Mouse (Mus musculus): ENCODE results near the gene 1700067K01Rik. TPM values are rescaled to one million over a fixed set of nuclear protein-coding genes. Genes with fewer than 3 reads are reported as not detected.

Gene 1700067K01Rik
- total RNA-seq, 2 experiments from 2014 or later: 0.42 to 0.53 TPM

DNA sequence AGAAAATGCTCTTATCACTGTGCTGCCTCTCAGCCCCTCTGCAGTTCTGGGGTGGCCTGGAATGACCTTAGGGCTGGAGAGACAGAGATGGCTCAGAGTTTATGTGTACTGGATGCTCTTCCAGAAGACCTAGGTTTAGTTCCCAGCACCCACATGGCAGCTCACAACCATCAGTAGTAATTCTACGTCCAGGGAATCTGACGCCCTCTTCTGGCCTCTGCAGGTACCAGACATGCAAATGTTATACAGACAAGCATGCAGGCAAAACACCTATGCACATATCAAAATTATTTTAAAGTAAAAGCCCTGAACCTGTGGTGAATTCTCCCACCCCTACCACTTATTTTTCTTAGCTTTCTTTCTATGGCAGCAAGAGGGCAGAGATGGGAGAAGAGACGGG lies 45.2 kb downstream of the 1700067K01Rik start:
- no peak for DNase-seq (ENCODE audit: low spot score in 2 of 2)

DNA sequence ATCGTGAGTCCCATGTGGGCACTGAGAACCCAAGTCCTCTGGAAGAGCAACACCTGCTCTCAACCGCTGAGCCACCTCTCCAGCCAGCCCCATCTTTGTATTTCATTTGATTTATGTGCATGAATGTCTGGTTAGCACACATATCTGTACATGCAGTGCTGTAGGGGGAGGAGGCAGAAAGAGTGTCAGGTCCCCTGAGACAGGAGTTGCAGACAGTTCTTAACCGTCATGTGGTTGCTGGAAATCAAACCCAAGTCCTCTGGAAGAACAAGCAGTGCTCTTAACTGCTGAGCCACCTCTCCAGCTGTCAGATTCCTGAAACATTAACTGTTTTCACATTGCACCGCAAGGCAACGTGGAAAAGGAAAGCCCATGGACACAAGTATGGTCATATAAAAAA lies 46.9 kb downstream of the 1700067K01Rik start:
- no peak for DNase-seq (ENCODE audit: low spot score in 2 of 2)

DNA sequence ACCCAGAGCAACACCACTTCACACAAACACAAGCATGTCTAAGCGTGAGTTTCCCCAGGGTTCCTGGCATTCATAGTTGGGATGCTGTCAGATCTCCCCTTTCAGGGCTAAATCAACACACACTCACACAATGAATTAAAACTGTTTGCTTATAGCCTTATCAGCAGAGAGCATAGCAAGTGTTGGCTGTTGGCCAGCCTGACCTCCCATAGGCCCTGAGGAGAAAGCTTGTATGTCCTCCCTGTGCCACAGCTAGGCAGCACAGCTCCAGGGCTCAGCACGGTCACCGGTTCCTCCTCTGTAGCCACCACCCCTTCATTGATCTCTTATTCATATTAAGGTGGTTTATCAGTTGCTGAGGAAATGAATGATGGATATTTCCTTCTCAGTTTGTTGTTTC lies 51.4 kb downstream of the 1700067K01Rik start:
- no peak for DNase-seq (ENCODE audit: low spot score in 2 of 2)

GRCm38 (mm10) chr8:84053229-84053628 lies 51.9 kb downstream of the 1700067K01Rik start:
- DNase-seq (ENCODE audit: low spot score in 2 of 2): no peak

Small RNA genes within 50 kb of the gene (microRNA-seq; reads per million reads assigned to microRNA genes)
- gene Mir1199 (1.7 reads per million in 2 experiments), gene Mir8111 (9.9 to 10.7 reads per million in 2 experiments)

Other genes starting within 250 kb of the 1700067K01Rik start
- gene Adgrl1, start 101.4 kb upstream of the 1700067K01Rik start, total RNA-seq (2021): 100 to 1,000 TPM; 348 to 367 TPM
- under 1 TPM; 0.53 to 0.66 TPM for gene Gm10644, start 46.3 kb upstream of the 1700067K01Rik start, total RNA-seq (2021)
- gene Asf1b, start 46.0 kb upstream of the 1700067K01Rik start, total RNA-seq (2021): under 1 TPM; 0.37 to 0.42 TPM
- gene Prkaca, start 28.5 kb upstream of the 1700067K01Rik start, total RNA-seq (2021): 100 to 1,000 TPM; 259 to 269 TPM
- 10 to 100 TPM; 45.1 to 45.4 TPM for gene Samd1, start 3.8 kb upstream of the 1700067K01Rik start, total RNA-seq (2021)
- gene 2210011C24Rik, start 10.7 kb downstream of the 1700067K01Rik start, total RNA-seq (2021): under 1 TPM in 1 of 2 experiments, not detected in 1; 0.61 TPM
- gene Palm3, start 20.0 kb downstream of the 1700067K01Rik start, total RNA-seq (2021): 1 to 10 TPM; 1.8 to 2.7 TPM
- gene Il27ra, start 41.1 kb downstream of the 1700067K01Rik start, total RNA-seq (2021): under 1 TPM; 0.30 to 0.52 TPM
- gene Rln3, start 43.5 kb downstream of the 1700067K01Rik start, total RNA-seq (2021): not detected
- gene Gm10643, start 63.6 kb downstream of the 1700067K01Rik start, total RNA-seq (2021): 1 to 10 TPM; 2.9 to 3.5 TPM
- gene Rfx1, start 65.3 kb downstream of the 1700067K01Rik start, total RNA-seq (2021): 10 to 100 TPM; 23.1 to 25.3 TPM
- 10 to 100 TPM; 17.7 to 18.2 TPM for gene Dcaf15, start 103.3 kb downstream of the 1700067K01Rik start, total RNA-seq (2021)
- gene Podnl1, start 124.5 kb downstream of the 1700067K01Rik start, total RNA-seq (2021): not detected
- gene Cc2d1a, start 146.4 kb downstream of the 1700067K01Rik start, total RNA-seq (2021): 10 to 100 TPM; 47.1 to 55.6 TPM
- 1 to 10 TPM; 2.0 to 3.1 TPM for gene 4930432K21Rik, start 146.5 kb downstream of the 1700067K01Rik start, total RNA-seq (2021)
- 1 to 10 TPM in 1 of 2 experiments, under 1 TPM in 1; 0.70 to 2.0 TPM for gene Nanos3, start 183.7 kb downstream of the 1700067K01Rik start, total RNA-seq (2021)
- gene Zswim4, start 235.6 kb downstream of the 1700067K01Rik start, total RNA-seq (2021): 10 to 100 TPM; 16.8 to 19.1 TPM
- 100 to 1,000 TPM; 136 to 146 TPM for gene D8Ertd738e, start 248.2 kb downstream of the 1700067K01Rik start, total RNA-seq (2021)